Mouse (Mus musculus) adrenal gland, postnatal 25 days (tissue): ENCODE data around the gene Rdh11. TPM values are rescaled to one million over a fixed set of nuclear protein-coding genes. Genes with fewer than 3 reads are reported as not detected.
A peak's percentile ranks its signal among the peaks of the same experiment; 100 is the strongest.

Experiments used
- DNase-seq: peaks from one replicate; pipeline ENCODE4 v3.0.0; 2021; ENCODE audit warnings: mixed read lengths
- total RNA-seq: library from RNA; stranded (reverse); gene quantifications from 2 replicates; pipeline ENCODE4 v1.2.3, GENCODE M21; 2021

Gene Rdh11
- total RNA-seq, 1 experiment from 2014 or later, result 28.7 TPM

- no peak for DNase-seq
Measured at GRCm38 (mm10) chr12:79139417-79139816, 52.7 kb downstream of the Rdh11 start.

GRCm38 (mm10) chr12:79138999-79139398 lies 53.1 kb downstream of the Rdh11 start:
- no peak for DNase-seq

GRCm38 (mm10) chr12:79136949-79137348 lies 55.1 kb downstream of the Rdh11 start:
- no peak for DNase-seq

GRCm38 (mm10) chr12:79135105-79135504 lies 57.0 kb downstream of the Rdh11 start:
- DNase-seq, result no peak

GRCm38 (mm10) chr12:79134676-79135075 lies 57.4 kb downstream of the Rdh11 start:
- no peak for DNase-seq

- no peak for DNase-seq
Measured at GRCm38 (mm10) chr12:79131706-79132460, 60.2 kb downstream of the Rdh11 start.

GRCm38 (mm10) chr12:79131178-79131675 lies 60.9 kb downstream of the Rdh11 start:
- no peak for DNase-seq

- peak; percentile 69 for DNase-seq
Measured at GRCm38 (mm10) chr12:79130299-79131177, 61.6 kb downstream of the Rdh11 start, which contains the start of gene Arg2. Gene Arg2 (plus strand): TSS chr12:79130777.

Other genes with a start within 250 kb of the Rdh11 start
- gene Tmem229b, start 184.7 kb downstream of the Rdh11 start, total RNA-seq, result 5.2 and 9.0 TPM in 2 replicates
- gene Plekhh1, start 163.1 kb downstream of the Rdh11 start, total RNA-seq, result 1.8 and 2.1 TPM in 2 replicates
- gene Pigh, start 102.6 kb downstream of the Rdh11 start, total RNA-seq, result 10.6 and 12.2 TPM in 2 replicates
- gene Arg2, start 61.5 kb downstream of the Rdh11 start, total RNA-seq, result 0.21 TPM in 1 of 2 replicates, not detected in the other
- gene Vti1b, start 19.6 kb downstream of the Rdh11 start, total RNA-seq, result 97.2 and 122 TPM in 2 replicates
- 0.57 and 0.82 TPM in 2 replicates for gene Rdh12, start 16.6 kb upstream of the Rdh11 start, total RNA-seq
- 25.3 and 30.1 TPM in 2 replicates for gene Zfyve26, start 104.0 kb upstream of the Rdh11 start, total RNA-seq
- gene Rad51b, start 105.0 kb upstream of the Rdh11 start, total RNA-seq, result 1.3 and 1.6 TPM in 2 replicates